Mouse (Mus musculus) hindbrain, embryonic 16.5 days (tissue): ENCODE data around the gene Acsf2. TPM values are rescaled to one million over a fixed set of nuclear protein-coding genes. Genes with fewer than 3 reads are reported as not detected.
A peak's percentile ranks its signal among the peaks of the same experiment; 100 is the strongest.

Source experiments
- ATAC-seq: fragments of 200-750 bp; cut with Nextera tagmentation; 2 replicates; pipeline ENCODE4 v1.8.0; 2017; ENCODE audit warnings: moderate TSS enrichment, moderate library complexity
- H3K27ac ChIP-seq: fragments of 300-500 bp; sonication (generic); 2 replicates; pipeline ENCODE4 v1.5.1; 2014; ENCODE audit warnings: low read depth, mild to moderate bottlenecking, control low read depth, low read length, moderate library complexity
- H3K27me3 ChIP-seq: fragments of 300-500 bp; sonication (generic); replicated peaks from 2 replicates; pipeline ENCODE4 v1.6.1; 2014; ENCODE audit warnings: low read length; ENCODE audit not compliant: control insufficient read depth, insufficient read depth
- H3K36me3 ChIP-seq: fragments of 300-500 bp; sonication (generic); 2 replicates; pipeline ENCODE4 v1.6.1; 2014; ENCODE audit warnings: mild to moderate bottlenecking, low read length, moderate library complexity, mixed read lengths; ENCODE audit not compliant: control insufficient read depth, insufficient read depth
- H3K4me1 ChIP-seq: fragments of 300-500 bp; sonication (generic); 2 replicates; pipeline ENCODE4 v1.6.1; 2014; ENCODE audit warnings: low read depth, low read length; ENCODE audit not compliant: control insufficient read depth, insufficient read depth
- H3K4me2 ChIP-seq: fragments of 300-500 bp; sonication (generic); 2 replicates; pipeline ENCODE4 v1.6.1; 2014; ENCODE audit warnings: mild to moderate bottlenecking, low read length, control low read depth, moderate library complexity
- H3K4me3 ChIP-seq: fragments of 300-500 bp; sonication (generic); 2 replicates; pipeline ENCODE4 v1.5.1; 2014; ENCODE audit warnings: mild to moderate bottlenecking, low read length, control low read depth, moderate library complexity
- H3K9ac ChIP-seq: fragments of 300-500 bp; sonication (generic); 2 replicates; pipeline ENCODE4 v1.6.1; 2014; ENCODE audit warnings: low read depth, mild to moderate bottlenecking, control low read depth, low read length, moderate library complexity
- H3K9me3 ChIP-seq: fragments of 300-500 bp; sonication (generic); 2 replicates; pipeline ENCODE4 v1.6.1; 2014; ENCODE audit warnings: mild to moderate bottlenecking, low read length, moderate library complexity; ENCODE audit not compliant: control insufficient read depth
- WGBS: fragments of 180-500 bp; shearing (Covaris S2); extraction: QIAGEN DNeasy Blood & Tissue Kit; methylation state at CpG from one replicate; pipeline ENCODE4 v1.1.7; 2014; 5-methylcytosine and 5-hydroxymethylcytosine counted together
- polyA plus RNA-seq: library from polyadenylated mRNA; unstranded; fragments of >200 nt; fragmentation: Nextera tagmentation; extraction: Ambion mirVana; gene quantifications from 2 replicates; pipeline ENCODE4 v1.2.1, GENCODE M21; 2015

Gene Acsf2
- polyA plus RNA-seq, 1 experiment from 2014 or later = 1.8 TPM

- Histone ChIP-seq H3K27me3 (no peaks in the 10 kb centered on the region), H3K27ac (no peak overlapping the region), H3K4me3 (no peak overlapping the region), H3K36me3 (no peaks in the 10 kb centered on the region), H3K4me2 (peak overlapping the region; percentile 80; the same call in 1 of the 2 replicates), H3K4me1 (no peaks in the 10 kb centered on the region; the same call in 1 of the 2 replicates), H3K9me3 (no peaks in the 10 kb centered on the region), H3K9ac (no peak overlapping the region)
- no peak for ATAC-seq
- 65% methylated on average over 11 of the region's 11 CpGs for WGBS
Observed at GRCm38 (mm10) chr11:94602356-94602955, 785 bp upstream of the Acsf2 start.

GRCm38 (mm10) chr11:94600447-94600846, 1.2 kb downstream of the Acsf2 start:
- 89% methylated on average over 7 of the region's 7 CpGs for WGBS
- H3K4me1 ChIP-seq = no peaks in the 10 kb centered on the region; the same call in 1 of the 2 replicates
- no peak overlapping the region for H3K27ac ChIP-seq
- H3K9ac ChIP-seq = no peak overlapping the region
- no peak for ATAC-seq
- no peaks in the 10 kb centered on the region for H3K27me3 ChIP-seq
- H3K9me3 ChIP-seq = no peaks in the 10 kb centered on the region
- H3K4me3 ChIP-seq = no peak overlapping the region
- H3K4me2 ChIP-seq = no peak overlapping the region; the same call in 1 of the 2 replicates
- no peaks in the 10 kb centered on the region for H3K36me3 ChIP-seq

GRCm38 (mm10) chr11:94598437-94599120, 3.1 kb downstream of the Acsf2 start:
- Histone ChIP-seq H3K27ac (no peak overlapping the region), H3K4me3 (no peak overlapping the region), H3K9me3 (no peaks in the 10 kb centered on the region), H3K27me3 (no peaks in the 10 kb centered on the region), H3K4me1 (no peaks in the 10 kb centered on the region; the same call in 1 of the 2 replicates), H3K36me3 (no peaks in the 10 kb centered on the region), H3K9ac (no peak overlapping the region), H3K4me2 (no peak overlapping the region)
- WGBS = 86% methylated on average over 6 of the region's 6 CpGs
- ATAC-seq = no peak

- H3K4me3 ChIP-seq = no peak overlapping the region
- H3K4me1 ChIP-seq = no peaks in the 10 kb centered on the region; the same call in 1 of the 2 replicates
- no peaks in the 10 kb centered on the region for H3K27me3 ChIP-seq
- no peaks in the 10 kb centered on the region for H3K9me3 ChIP-seq
- WGBS = 71% methylated on average over 4 of the region's 4 CpGs
- no peak overlapping the region for H3K27ac ChIP-seq
- H3K9ac ChIP-seq = no peak overlapping the region
- no peak for ATAC-seq
- no peaks in the 10 kb centered on the region for H3K36me3 ChIP-seq
- H3K4me2 ChIP-seq = no peak overlapping the region
Observed at GRCm38 (mm10) chr11:94597319-94597718, 4.4 kb downstream of the Acsf2 start.

GRCm38 (mm10) chr11:94596311-94596852, 5.3 kb downstream of the Acsf2 start:
- H3K36me3 ChIP-seq = no peaks in the 10 kb centered on the region
- H3K4me1 ChIP-seq = no peaks in the 10 kb centered on the region
- H3K9me3 ChIP-seq = no peaks in the 10 kb centered on the region
- H3K4me3 ChIP-seq = no peak overlapping the region
- no peak overlapping the region for H3K9ac ChIP-seq
- no peak overlapping the region for H3K27ac ChIP-seq
- no peaks in the 10 kb centered on the region for H3K27me3 ChIP-seq
- 75% methylated on average over 7 of the region's 7 CpGs for WGBS
- H3K4me2 ChIP-seq = no peak overlapping the region
- ATAC-seq = no peak

GRCm38 (mm10) chr11:94587511-94587910, 14.2 kb downstream of the Acsf2 start:
- H3K4me3 ChIP-seq = no peak overlapping the region
- H3K4me2 ChIP-seq = no peak overlapping the region
- no peak for ATAC-seq
- no peaks in the 10 kb centered on the region for H3K36me3 ChIP-seq
- H3K27me3 ChIP-seq = no peaks in the 10 kb centered on the region
- no peak overlapping the region for H3K9ac ChIP-seq
- H3K27ac ChIP-seq = no peak overlapping the region
- H3K4me1 ChIP-seq = no peaks in the 10 kb centered on the region
- 75% methylated on average over 6 of the region's 6 CpGs for WGBS
- H3K9me3 ChIP-seq = no peaks in the 10 kb centered on the region

- Histone ChIP-seq H3K9me3 (no peaks in the 10 kb centered on the region), H3K4me2 (no peak overlapping the region), H3K27ac (no peak overlapping the region), H3K9ac (no peak overlapping the region), H3K36me3 (no peaks in the 10 kb centered on the region), H3K4me1 (no peaks in the 10 kb centered on the region), H3K4me3 (no peak overlapping the region), H3K27me3 (no peaks in the 10 kb centered on the region)
- WGBS = 94% methylated on average over 9 of the region's 9 CpGs
- ATAC-seq = no peak
Observed at GRCm38 (mm10) chr11:94585091-94585490, 16.6 kb downstream of the Acsf2 start.

GRCm38 (mm10) chr11:94580111-94580740, 21.4 kb downstream of the Acsf2 start:
- Histone ChIP-seq H3K4me1 (no peaks in the 10 kb centered on the region), H3K4me2 (no peak overlapping the region), H3K9me3 (no peaks in the 10 kb centered on the region), H3K9ac (no peak overlapping the region), H3K27me3 (no peaks in the 10 kb centered on the region), H3K27ac (no peak overlapping the region), H3K4me3 (no peak overlapping the region), H3K36me3 (no peaks in the 10 kb centered on the region)
- 90% methylated on average over 5 of the region's 5 CpGs for WGBS
- ATAC-seq = no peak

GRCm38 (mm10) chr11:94576361-94576760, 25.3 kb downstream of the Acsf2 start:
- no peak overlapping the region for H3K4me2 ChIP-seq
- H3K9ac ChIP-seq = no peak overlapping the region
- WGBS = 85% methylated on average over 9 of the region's 9 CpGs
- H3K4me3 ChIP-seq = no peak overlapping the region
- no peaks in the 10 kb centered on the region for H3K36me3 ChIP-seq
- no peak for ATAC-seq
- no peaks in the 10 kb centered on the region for H3K9me3 ChIP-seq
- H3K27ac ChIP-seq = no peak overlapping the region
- no peaks in the 10 kb centered on the region for H3K27me3 ChIP-seq
- no peaks in the 10 kb centered on the region for H3K4me1 ChIP-seq
